Mouse (Mus musculus) forelimb bud, embryonic 11.5 days (tissue): ENCODE results near the gene Ndel1.
"Not testable (repeated sequence)": the region's sequence is repeated elsewhere in the genome, so short reads cannot be mapped to it uniquely, and the experiment has no call there.

Source experiments
- DNase-seq: peaks from one replicate; pipeline ENCODE4 v3.0.0-alpha.2; 2012; ENCODE audit warnings: low read depth, low spot score

Ndel1 gene

DNA sequence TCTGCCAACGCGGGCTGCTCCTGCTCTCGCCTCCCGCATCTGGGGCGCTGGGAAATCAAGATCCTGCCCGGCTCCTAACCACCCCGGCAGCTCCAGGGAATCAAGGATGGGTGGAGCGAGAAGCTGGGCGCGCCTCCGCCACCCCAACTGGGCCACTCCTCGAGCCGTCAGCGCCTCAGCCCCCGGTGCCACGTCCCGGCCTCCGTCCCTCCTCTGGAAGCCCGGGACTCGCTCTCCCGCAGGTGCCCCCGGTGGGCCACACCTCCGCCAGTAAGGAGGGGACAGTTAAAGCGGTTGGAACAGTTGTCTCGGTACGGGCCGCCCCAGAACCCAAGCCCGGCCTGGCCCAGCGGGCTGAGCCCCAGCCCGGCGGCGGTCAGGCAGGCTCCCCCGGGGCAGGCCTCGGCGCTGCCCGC is 19.2 kb downstream of the Ndel1 start:
- DNase-seq: peak; percentile 27

DNA sequence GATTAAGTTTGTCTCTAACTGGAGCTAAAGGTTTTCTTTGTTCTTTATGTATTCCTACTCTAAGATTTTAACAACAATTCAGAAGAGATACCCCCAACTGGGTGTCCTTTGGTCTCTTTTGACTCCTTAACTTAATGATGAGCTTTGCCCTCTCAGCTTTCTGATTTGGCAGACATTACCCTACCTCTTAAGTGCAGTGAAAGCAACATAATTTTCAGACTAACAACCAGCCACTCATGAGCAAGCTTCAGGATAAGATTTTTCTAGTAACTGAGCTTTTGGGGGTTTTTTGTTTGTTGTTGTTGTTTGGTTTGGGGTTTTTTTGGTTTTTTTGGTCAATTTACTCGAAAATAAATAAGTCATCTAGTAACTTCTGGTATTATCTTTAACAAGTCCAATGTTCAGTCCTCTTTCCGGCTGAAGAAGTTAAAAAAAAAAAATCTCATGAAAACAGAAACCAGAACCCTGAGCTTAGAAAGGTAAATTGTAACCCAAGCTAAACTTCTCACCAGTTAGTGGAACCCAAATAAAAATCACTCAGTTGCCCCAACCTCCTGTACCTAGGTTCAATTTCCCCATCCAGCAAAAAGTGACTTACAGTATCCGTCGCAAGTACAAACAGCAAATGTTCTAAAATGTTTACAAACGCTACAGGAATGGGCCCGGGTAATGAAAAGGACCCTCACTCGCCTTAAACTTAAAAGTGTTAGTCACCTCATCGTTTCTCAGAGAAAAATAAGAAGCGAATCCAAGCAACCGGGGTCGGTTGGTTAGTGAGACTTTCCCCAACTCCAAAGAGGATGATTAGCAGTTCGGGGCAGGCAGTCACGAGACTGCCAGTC is 19.8 kb downstream of the Ndel1 start:
- no peak for DNase-seq

DNA sequence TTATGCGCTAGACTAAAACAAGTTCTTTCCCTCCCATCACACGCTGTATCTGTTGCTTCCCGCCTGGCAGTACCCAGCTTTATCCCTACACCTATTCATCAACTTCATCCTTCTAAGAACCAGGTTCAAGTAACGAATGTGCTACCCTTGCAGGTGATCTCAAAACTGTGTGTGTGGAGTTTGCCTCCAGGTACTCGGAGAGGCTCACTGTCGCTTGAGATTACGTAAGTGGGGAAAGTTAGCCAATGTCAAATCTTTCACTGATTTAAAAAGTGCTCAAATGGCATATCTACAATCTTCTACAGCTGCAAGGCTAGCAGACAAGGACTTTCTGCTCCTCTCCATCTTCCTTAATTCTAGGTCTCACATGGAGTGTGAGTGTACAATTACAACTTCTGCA is 20.8 kb downstream of the Ndel1 start:
- DNase-seq: no peak

DNA sequence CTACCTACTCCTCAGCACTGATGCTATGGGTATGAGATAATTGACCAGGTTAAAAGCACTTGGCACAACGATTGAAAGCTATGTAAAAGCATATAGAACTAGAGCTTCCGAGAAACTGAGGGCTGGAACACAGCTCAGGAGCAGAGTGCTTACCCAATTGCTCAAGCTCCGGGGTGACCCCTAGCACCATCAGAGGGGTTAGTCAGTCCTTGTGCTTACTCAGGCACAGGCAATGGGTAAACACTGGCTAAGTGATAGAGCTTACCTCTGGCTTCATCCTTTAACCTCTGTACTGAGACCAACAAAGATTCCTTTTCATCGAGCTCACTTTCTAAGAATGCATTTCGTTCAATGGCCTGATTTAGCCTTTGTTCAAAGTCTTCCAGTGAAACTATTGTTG is 32.1 kb downstream of the Ndel1 start:
- no peak for DNase-seq

DNA sequence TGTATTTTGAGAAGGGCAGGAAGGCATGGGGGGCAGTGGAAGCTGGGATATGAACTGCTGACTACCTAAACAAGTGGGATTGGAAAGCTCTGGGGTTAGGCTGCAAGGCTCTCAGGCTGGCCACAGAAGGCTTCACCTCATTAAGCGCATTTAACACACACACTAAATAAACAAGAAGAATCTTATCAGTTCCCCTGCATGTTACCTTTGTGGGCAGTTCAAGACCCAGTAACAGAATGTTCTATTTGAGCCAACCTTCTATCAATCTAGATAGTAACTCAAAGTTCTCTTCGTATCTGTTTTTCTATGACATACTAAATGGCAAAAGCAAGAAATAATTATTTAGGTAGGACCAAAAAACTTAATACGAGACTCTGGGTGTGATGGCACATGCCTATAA is 36.6 kb downstream of the Ndel1 start:
- no peak for DNase-seq

DNA sequence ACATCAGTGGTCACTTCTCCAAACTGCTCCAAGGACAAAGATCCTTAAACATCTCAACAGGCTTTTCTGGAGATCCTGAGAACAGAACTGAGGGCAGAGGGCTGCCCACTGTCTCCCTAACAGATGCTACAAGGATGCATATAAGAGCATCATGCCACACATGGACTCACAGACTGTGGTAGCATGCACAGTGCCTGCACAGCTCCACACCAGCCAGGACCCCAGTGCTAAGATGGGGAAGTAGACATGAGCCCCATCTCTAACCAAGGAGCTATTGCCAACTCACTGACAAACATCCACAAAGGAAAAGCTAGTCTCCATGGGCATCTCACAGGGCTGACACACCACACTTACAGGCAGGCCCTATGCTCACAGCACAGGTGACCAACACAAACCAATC is 38.1 kb downstream of the Ndel1 start:
- no peak for DNase-seq

DNA sequence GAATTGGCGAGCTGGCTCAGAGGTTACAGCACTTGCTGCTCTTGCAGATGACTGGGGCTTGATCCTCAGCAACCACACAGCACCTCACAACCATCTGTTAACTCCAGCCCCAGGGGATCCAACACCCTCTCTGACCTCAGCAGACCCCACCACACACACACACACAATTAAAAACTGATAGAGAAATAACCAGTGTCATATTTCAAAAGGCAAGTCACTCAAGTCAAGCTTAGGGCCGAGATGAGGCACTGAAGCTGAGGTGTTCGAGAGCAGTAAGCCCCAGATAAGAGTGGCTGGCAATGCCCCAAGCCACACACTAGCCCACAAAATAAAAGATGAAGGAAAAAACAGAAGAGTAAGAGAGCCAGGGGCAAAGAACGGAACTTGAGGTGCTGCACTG is 38.9 kb downstream of the Ndel1 start:
- no peak for DNase-seq

DNA sequence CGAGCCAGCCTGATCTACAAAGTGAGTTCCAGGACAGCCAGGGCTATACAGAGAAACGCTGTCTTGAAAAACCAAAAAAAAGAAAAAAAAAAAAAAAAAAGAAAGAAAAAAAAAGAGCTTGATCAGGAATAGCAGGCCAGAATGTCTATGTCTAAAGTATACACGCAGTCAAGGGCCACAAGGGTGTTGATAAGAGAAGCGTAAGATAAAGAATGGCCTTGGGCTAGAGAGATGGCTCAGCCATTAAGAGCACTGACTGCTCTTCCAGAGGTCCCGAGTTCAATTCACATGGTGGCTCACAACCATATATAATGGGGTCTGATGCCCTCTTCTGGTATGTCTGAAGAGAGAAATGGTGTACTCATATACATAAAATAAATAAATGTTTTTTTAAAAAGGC is 40.1 kb downstream of the Ndel1 start:
- not testable (repeated sequence) for DNase-seq

DNA sequence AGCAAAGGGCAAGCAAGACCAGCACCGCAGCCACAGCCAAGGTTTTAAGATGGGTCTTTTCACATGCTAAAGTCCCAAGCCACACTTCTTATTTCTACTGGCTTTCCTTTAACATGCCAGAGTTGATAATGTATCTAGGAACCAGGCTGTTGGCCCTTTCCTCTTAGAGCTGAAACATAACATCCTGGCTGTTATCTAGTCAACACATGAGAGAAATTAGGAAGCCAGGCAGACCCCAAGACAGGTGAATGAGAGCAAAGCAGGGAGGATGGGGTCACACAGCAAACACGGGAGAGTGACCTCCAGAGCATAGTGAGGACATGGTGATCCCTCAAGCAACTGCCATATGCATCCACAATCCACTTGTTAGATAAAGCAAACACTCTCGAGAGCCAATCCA is 44.9 kb downstream of the Ndel1 start:
- no peak for DNase-seq

DNA sequence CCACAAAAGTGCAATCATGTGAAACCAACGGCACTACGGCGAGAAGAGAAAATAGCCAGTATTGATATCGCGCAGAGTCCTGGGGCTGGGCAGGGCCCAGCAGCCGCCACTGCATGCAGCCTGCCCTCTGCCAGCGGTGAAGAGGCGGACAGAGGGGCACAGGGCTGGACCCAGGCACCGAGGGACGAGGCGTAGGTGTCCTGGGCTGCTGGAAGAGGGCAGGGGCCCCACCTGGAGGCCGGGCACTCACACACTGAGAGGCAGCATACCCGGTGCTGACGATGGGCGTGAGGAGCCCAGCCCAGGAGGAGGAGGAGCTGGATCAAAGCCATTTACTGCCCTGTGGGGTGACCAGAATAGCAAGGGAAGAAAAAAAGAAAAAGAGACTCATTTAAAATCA is 49.3 kb downstream of the Ndel1 start:
- no peak for DNase-seq

DNA sequence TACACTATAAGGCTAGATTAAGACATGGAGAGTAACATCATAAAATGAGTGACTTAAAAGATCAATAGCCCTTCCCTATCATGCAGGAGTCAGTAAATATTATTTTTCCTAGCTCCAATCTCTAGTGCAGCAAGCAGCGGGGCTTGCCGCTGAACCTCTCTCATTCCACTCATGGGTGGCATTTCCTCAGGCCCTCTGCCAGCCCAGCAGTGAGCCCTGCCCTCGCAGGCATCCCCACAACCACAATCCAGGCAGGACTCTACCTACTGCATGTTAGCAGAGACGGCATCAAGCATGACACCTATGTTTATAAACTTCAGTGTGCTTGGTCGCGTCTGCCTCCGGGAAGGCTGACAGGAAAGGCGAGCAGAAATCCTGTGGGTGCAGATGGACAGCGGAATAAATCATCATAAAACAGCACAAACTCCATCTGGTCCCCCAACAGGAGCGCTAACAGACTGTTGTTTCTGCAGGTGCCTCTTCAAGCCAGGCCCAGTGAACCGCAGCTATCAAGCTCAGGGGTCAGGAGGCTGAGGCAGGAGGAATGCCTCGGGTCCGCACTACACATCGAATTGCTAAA is 52.3 kb downstream of the Ndel1 start:
- DNase-seq: no peak

DNA sequence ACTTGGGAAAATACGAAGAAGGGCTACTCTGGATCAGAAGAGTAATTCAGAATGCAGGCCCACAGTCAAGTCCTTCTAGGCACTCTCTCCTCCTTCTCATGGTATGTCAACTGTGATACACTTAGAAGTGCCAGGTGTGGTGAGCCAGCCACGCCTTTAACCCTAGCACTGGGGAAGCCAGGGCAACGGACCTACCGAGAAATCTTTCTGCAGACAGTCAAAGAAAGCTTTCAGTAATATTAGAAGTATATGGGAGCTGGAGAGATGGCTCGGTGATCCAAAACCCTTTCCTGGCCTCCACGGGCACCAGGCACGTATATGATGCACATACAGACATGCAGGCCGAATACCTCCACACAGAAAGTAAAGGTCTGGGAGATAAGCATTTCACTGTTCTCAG is 53.2 kb downstream of the Ndel1 start:
- DNase-seq: no peak

DNA sequence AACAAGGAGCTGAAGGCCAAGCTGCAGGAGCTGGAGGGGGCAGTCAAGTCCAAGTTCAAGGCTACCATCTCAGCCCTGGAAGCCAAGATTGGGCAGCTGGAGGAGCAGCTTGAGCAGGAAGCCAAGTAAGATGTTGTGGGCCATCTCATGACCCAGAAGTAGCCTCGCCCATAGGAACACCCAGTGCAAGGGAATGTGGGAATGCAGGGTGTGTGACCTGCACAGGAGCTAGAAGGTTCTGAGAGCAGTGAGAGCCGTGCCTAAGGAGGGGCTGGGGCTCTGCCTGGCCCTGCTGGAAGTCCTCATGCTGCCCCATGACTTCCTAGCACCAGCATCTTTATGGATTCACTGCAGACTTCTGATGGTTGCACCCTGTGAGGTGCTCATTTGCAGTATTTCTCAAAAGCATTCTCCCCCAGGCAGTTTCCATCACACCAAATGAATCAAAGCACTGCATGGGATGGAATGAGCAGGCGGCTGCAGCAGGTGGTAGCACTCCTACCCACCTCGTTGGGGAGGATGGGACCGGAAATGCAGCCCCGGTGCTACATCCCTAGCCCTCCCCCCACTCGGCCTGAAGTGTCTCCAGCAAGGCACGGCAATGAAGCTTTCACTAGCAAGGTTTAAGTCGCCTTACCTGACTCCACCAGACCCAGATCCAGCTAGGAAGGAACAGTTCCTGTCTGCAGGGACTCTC is 59.6 kb downstream of the Ndel1 start:
- DNase-seq: no peak

DNA sequence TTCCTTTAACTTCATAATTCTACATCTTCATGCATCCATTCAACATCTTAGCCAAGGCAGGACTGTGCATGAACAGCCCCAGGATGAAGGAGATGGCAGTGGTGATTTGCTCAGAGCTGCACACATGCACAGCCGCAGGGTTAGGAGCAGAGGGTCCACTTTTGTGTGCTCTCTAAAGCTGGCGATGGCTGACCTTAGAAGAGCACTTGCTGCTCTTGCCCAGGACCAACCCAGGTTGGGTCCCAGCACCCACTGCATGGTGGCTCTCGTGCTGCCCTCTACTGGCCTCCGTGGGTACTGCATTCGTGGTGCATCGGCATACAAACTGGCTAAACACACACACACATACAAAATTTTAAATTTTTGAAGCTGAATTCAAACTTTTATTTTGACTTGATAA is 63.9 kb downstream of the Ndel1 start:
- DNase-seq: peak; percentile 67

DNA sequence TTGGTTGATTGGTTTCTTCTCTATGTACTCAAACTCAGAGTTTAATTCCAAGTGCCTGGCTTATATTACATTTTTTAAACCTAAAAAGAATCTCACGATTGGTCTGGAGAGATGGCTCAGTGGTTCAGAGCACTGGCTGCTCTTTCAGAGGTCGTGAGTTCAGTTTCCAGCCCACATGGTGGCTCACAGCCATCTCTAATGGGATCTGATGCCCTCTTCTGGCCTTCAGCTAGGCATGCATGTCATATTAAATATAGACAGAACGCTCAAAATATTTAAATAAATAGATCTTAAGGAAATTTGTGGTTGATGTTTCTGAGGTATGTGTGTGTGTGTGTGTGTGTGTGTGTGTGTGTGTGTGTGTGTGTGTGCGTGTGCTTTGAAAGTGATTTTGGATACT is 66.5 kb downstream of the Ndel1 start:
- DNase-seq: no peak

DNA sequence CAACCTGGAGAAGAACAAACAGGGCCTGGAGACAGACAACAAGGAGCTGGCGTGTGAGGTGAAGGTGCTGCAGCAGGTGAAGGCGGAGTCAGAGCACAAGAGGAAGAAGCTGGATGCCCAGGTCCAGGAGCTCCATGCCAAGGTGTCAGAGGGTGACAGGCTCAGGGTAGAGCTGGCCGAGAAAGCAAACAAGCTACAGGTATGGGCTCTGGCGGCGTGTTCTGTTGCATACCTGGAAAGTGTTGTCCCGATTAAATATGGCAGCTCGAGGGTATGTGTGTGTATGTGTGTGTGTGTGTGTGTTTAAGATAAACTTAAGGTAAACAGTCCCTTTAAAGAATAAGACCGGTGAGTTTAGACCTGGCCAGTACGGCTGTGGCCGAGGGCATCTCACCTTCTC is 73.4 kb downstream of the Ndel1 start:
- no peak for DNase-seq

DNA sequence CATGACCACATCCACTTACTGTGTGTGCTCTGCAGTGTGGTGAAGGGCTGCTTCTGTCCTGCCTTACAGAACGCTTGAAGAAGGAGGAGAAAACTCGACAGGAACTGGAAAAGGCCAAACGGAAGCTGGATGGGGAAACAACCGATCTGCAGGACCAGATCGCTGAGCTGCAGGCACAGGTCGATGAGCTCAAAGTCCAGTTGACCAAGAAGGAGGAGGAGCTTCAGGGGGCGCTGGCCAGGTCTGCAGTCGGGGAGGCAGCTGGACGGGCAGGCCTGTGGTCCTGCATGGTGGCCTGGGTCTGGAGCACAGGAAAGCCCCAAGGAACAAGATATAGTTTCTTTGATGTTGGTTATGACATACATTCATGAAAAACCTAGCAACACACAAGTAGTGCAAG is 79.9 kb downstream of the Ndel1 start:
- DNase-seq: no peak

DNA sequence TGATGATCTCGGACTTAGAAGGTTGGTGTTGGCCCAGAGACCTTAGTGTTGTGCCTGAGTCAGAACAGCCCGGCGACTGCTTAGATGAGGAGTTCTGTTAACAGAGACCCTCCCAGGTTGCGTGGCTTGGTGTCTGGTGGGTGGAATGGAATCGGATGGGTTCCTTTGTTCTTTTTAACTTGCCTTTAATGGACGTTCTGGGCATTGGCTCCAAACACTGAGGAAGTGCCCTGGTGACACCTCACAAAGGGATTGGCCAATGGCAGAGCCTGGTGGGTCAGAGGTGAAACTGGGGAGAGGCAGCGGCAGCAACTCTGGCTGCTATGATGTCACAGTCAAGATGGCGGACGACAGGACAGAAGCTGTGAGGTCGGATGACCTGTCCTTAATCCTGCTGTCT is 80.9 kb downstream of the Ndel1 start:
- DNase-seq: no peak

DNA sequence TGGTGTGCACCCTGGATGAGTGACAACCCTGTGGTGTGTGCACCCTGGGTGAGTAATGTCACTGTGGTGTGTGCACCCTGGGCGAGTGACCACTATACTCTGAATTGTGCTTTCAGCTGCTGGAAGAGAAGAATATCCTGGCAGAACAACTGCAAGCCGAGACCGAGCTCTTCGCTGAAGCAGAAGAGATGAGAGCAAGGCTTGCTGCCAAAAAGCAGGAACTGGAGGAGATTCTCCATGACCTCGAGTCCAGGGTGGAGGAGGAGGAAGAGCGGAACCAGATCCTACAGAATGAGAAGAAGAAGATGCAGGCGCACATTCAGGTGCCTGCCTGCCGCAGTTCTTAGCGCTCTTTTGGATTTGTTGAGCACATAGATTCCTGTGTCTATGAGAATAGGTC is 84.4 kb downstream of the Ndel1 start:
- no peak for DNase-seq

DNA sequence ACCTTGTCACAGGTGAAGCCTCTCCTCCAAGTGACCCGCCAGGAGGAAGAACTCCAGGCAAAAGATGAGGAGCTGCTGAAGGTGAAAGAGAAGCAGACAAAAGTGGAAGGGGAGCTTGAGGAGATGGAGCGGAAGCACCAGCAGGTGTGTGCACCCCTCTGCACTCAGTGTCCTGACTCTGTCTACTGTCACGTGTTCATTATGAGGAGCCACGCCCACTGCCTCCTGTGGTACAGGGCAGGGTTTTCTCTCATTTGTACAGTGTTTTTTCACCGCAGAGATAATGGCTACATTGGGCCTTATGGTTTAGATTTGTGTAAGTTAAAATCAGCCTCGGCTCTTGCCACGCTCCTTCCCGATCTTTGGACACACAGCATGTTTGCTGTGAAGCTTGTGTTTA is 85.8 kb downstream of the Ndel1 start:
- no peak for DNase-seq

DNA sequence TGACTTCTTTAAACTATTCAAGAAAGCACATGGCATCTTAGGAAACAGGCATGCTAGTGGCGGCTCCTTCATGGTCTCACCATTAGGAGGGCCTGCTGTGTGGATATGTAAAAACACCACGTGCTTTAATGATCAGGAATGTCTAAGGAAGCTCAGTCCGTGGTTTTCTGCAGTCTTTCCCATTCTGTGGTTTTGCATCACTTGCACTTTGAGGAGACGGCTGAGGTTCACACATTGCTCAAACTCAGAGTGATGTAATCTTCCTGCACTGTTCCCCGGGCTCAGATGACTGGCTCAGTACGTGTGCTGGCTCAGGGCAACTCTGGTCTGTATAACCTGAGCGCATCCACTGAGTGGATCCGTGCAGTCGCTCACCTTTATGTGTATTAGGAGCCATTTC is 89.3 kb downstream of the Ndel1 start:
- no peak for DNase-seq

DNA sequence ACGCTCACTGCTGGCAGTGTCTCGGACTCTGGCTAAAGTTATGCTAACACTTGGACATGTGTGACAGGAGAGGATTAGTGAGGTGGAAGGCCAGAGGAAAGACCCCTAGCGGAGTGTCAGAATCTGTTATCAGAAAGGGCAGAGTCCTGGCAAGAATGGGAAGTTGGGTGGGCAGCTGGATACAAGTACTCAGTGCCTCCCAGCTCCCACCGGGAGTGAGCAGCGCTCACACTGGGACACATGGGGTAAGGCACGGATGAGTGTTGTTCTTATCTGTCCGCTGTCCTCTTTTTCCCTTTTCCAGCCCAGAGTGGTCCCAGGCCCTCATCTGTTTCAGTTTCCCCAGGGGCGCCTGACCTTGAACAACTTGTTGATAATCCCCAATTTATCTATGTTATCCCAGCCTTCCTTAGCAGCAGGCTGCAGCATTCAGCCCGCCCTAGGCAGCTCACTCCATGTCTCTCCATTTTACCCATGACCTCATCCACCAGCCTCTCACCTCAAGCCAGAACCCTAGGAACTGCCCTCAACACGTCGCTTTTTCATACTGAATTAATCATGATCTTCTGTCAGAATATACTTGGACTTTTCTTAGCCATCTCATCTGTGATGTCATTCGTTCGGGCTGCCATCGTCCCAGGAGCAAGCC is 91.1 kb downstream of the Ndel1 start:
- no peak for DNase-seq
